Mouse (Mus musculus) Patski (cell line): ENCODE measurements at regions not wholly inside any gene's neighbourhood (a gene's known extent, or its start where the extent isn't known, plus 50 kb on each side); places are given as distances from the start of the nearest gene placed in this dataset.
"Not testable (repeated sequence)": the region's sequence is repeated elsewhere in the genome, so short reads cannot be mapped to it uniquely, and the experiment has no call there.

Experiments
- ATAC-seq: fragments of 100-300 bp; one replicate; pipeline ENCODE4 v1.8.0; 2021
- CTCF ChIA-PET: fragments of 350-600 bp; sonication (Branson Sonifier 250); formaldehyde crosslinking; loops from one replicate; lab custom pipeline; 2022; ENCODE audit warnings: inconsistent platforms; lab: Charles Lee
- POLR2A ChIA-PET: fragments of 350-600 bp; sonication (Branson Sonifier 250); formaldehyde crosslinking; loops from one replicate; lab custom pipeline; 2022; ENCODE audit warnings: antibody characterized with exemption, inconsistent platforms; lab: Charles Lee
- DNase-seq: peaks from one replicate; pipeline ENCODE4 v3.0.0-alpha.2; 2011; ENCODE audit warnings: low read depth, low spot score
- H3K27me3 ChIP-seq: fragments of 371-371 bp; one replicate; pipeline ENCODE4 v1.5.1; 2021
- CTCF ChIP-seq: fragments of 100-300 bp; IDR thresholded peaks from one replicate; pipeline ENCODE4 v1.5.1; 2021
- in situ Hi-C: fragments of 300-500 bp; cut with MboI; formaldehyde crosslinking; loops from 3 replicates; pipeline ENCODE4 v1.11.1; 2018; ENCODE audit warnings: low pct_unique_long_range_greater_than_20kb, mixed read lengths

DNA sequence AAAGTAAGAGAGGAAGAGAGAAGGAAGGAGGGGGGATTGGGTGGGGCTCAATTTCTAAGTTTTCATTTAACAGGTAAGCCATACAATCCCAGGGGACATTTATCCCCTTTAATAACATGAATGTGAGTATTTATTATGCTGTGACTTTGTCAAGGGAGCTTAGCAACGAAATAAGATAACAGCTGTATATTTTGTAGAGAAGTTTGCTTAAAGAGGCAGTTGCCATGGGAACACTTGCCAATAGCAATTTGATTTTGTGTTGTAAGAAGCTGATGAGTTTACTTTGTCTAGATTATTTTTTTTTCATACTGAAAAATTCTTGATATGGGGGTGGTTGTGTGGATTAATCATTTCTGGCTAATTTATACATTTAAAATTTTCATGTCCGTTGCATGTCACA, 450.9 kb upstream of the Akr1e1 start:
- ChIA-PET CTCF (no interaction called here), POLR2A (no interaction called here)
- in situ Hi-C loops, result no loop called here
- ATAC-seq (no peak), DNase-seq (no peak)
- no peaks in the 10 kb centered on the region for H3K27me3 ChIP-seq
- TF ChIP-seq CTCF, result no peak

DNA sequence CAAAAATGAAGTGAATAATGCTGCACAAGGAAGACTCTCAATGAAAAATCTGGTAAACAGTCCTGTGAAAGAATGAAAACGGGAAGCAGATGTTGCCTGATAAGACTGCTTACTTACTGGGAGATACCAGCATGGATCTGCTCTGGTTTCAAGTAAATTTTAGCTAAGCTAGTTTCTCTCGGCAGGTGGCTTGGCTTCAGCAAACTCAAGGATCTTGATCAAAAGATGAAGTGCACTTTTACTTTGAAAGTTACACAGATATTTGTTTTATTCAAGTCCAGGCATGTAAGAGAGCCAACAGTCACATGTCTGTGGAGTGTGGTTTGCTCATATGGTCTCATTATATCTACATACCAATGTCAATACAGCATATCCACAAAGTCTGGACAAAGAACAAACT, 451.5 kb upstream of the Akr1e1 start:
- ATAC-seq (no peak), DNase-seq (no peak)
- POLR2A ChIA-PET, result interaction anchor here (0.7 kb wide), 1 partner anchor 11 kb away, joined by 4 read pairs; no protein-coding TSS in a partner anchor

DNA sequence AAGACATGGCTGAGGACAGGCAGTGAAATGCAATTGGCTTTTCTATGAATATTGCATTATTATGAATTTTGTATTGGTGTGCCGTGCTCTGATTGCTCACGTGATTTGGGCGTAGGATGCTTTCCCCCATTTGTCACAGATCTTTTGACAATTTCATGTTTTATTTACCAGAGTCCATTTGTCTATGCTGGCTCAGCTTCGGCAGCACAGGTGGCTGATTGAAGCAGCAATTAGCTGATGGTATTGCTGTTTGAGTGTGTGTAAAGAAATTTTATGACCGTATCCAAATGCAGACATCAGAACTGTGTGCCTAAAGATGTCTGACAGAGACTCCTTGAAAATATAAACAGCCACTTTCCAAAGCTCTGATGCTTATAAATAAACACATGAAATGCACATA, 498.5 kb upstream of the Akr1e1 start:
- DNase-seq, result no peak
- TF ChIP-seq CTCF, result no peak
- no peaks in the 10 kb centered on the region for H3K27me3 ChIP-seq
- ATAC-seq, result no peak
- POLR2A ChIA-PET, result no interaction called here
- in situ Hi-C loops, result no loop called here
- CTCF ChIA-PET, result no interaction called here

More for the DNA sequence above, 451.5 kb upstream of the Akr1e1 start:
- TF ChIP-seq CTCF, result no peak
- in situ Hi-C loops, result no loop called here
- H3K27me3 ChIP-seq, result no peaks in the 10 kb centered on the region
- CTCF ChIA-PET, result no interaction called here

DNA sequence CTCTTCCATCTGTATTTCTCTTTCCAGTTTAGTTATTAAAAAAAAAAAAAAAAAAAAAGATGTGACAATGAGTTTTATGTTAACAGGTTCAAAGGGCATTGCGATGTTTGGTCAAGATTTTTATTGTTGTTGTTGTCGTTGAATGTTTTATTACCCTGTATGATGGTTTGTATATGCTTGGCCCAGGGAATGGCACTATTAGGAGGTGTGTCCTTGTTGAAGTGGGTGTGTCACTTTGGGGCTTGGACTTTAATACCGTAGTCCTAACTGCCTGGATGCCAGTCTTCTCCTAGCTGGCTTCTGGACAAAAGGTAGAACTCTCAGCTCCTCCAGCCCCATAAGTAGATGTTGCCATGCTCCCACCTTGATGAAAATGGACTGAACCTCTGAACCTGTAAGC, 545.9 kb upstream of the Akr1e1 start:
- ATAC-seq, result no peak
- TF ChIP-seq CTCF, result no peak

DNA sequence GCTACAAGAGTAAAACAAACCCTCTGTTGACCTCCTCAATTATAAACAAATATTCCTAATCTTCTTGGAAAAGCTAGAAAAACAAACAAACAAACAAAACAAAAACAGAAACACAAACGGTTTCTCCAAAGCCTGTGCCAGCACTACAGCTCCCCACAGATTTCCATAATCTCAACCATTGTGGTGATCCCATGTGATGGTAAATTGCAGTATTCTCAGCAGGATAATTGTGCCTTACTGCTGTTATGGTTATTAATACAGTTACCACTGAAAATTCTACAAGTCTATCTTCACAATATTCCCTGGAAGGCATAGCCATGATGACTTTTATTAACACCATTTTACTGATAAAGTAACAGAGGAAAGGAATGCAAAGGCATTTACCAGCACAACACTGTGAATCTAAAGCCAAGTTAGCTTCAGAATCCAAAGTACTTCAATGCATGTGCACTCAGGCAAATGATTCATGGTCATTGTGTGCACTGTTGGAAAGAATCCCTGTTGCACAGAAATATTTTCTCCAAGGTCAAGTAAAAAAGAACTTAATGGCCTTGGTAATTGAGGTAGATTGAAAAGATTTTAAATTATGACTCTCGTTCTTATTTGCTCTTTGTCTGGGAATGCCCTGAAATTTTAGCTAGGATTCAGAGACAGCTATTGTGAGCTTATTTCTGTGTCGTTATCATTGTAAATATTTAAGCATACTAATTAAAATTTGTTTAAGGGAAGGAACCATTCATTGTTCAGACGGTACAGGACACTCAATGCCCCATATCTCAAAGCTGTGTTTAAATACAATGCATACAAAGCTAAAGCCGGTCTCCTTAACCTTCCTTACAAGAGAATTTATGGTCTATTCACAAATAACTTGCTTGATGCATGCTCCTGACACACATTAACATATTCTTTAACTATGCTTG, 551.1 kb upstream of the Akr1e1 start:
- no peaks in the 10 kb centered on the region for H3K27me3 ChIP-seq
- in situ Hi-C loops, result no loop called here
- POLR2A ChIA-PET, result no interaction called here
- no peak for TF ChIP-seq CTCF
- ATAC-seq, result no peak
- CTCF ChIA-PET, result no interaction called here
- DNase-seq, result peak; percentile 10

More for the DNA sequence above, 545.9 kb upstream of the Akr1e1 start:
- DNase-seq, result no peak
- ChIA-PET CTCF (no interaction called here), POLR2A (no interaction called here)
- no peaks in the 10 kb centered on the region for H3K27me3 ChIP-seq
- in situ Hi-C loops, result no loop called here

DNA sequence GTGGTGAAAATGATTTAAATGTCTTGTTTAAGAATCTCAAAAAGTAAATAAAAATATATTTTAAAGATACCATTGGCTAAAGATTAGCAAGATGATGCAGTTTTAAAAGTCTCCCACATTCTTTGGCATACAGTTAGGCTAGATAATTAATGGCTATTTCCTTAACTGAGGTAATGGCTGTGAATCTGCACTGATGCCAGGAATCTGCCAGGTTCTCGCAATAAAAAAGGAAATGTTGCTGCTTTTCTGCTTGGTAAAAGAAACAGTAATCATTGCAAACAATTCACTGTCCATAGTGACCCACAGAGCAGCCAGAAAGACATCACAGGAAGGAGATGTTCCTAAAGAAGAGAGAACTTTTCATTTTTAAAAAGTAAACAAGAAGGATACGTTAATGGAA, 557.7 kb upstream of the Akr1e1 start:
- ATAC-seq, result no peak
- in situ Hi-C loops, result no loop called here
- POLR2A ChIA-PET, result no interaction called here
- no peak for TF ChIP-seq CTCF
- CTCF ChIA-PET, result interaction anchor here (0.8 to 1.1 kb wide), 2 partner anchors 18 to 37 kb away, joined by 4 read pairs; no protein-coding TSS in a partner anchor
- DNase-seq, result peak; percentile 10
- H3K27me3 ChIP-seq, result no peaks in the 10 kb centered on the region

DNA sequence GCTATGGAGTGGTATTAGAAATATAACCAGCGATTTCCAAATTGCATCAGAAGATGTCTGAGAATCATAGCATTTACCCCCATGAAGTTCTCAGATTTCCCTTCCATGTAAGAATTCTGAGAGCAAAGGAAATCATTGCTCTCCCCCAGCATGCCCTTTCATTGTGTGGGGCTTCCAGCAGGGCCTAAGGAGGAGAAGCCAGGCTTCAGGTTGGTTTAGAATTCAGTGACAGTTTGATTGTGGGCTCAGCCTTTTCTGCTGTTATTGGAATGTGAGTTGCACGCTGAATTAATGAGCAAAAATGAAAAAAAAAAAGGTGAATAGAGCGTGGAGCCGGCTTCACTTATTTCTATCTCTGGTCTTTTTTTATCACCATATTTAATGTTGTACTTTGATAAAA, 570.0 kb upstream of the Akr1e1 start:
- ChIA-PET CTCF (no interaction called here), POLR2A (no interaction called here)
- in situ Hi-C loops, result no loop called here
- no peak for TF ChIP-seq CTCF
- DNase-seq, result no peak
- ATAC-seq, result no peak
- H3K27me3 ChIP-seq, result no peaks in the 10 kb centered on the region

DNA sequence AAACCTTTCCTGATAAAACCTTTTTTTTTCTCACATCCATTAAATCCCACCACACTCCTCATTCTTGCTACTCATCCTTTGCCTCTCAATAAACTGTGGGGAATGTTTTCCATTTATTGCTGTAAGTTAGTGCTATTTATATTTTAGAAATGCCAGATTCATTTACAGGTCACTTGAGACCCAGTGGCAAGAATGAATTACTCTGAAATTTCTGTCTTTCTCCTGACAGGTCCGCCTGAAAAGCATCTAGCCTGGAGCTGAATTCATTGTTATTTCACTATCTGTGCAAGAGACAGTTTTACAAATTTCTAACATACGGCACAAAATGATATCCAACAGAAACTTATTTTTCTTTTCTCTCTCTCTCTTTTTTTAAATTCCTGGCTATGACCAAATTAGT, 570.6 kb upstream of the Akr1e1 start:
- in situ Hi-C loops, result no loop called here
- no peak for DNase-seq
- TF ChIP-seq CTCF, result no peak
- CTCF ChIA-PET, result no interaction called here
- no peaks in the 10 kb centered on the region for H3K27me3 ChIP-seq
- POLR2A ChIA-PET, result no interaction called here
- ATAC-seq, result no peak

DNA sequence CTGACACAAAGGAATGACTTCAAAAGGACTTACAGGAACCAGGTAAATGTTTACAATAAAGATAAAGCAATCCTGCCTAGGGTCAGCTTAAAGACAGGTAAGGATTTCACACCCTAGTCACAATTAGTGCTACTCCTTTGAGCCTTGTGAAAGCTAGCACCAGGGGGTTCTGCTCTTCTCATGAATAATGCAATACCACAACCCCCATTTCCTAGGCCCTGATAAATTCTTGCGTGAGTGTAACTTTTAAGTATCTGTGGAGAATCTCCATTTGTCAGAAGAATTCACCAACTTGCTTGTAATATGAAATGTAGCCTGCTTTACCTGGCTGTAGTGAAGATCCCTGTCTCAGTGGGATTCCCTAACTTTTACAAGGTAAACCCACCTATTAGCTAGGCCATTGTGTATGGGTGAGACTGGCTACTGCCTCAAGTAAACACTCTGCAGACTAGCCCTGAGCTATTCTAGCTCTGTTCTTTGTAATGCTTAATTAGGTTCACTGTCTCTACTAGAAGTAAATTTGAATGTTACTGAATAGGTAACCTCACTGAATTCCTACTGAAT, 576.3 kb upstream of the Akr1e1 start:
- POLR2A ChIA-PET, ATAC-seq, DNase-seq, H3K27me3 ChIP-seq, in situ Hi-C loops: not testable (repeated sequence)
- CTCF ChIA-PET, result interaction anchor here (1.0 kb wide), 1 partner anchor 18 kb away, joined by 4 read pairs; no protein-coding TSS in a partner anchor

DNA sequence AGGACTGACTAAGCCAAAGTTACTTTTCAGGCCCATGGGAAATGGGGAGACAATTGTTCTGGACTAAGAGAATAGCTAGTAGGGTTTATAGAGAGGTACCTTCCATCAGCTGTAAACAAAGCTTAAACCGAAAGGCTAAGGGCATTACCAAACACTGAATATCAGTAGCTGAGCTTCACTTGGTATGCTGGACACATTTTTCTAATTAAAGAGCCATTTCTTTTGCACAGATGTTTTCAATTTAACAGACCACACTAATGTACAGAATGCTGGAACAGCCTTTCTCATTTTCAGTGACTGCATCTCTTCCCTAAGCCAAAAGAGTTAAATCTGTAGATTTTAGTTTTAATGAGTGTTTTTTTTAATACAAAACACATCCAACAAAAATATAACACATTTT, 593.8 kb upstream of the Akr1e1 start:
- CTCF ChIA-PET, result no interaction called here
- H3K27me3 ChIP-seq, result no peaks in the 10 kb centered on the region
- POLR2A ChIA-PET, result no interaction called here
- no peak for DNase-seq
- in situ Hi-C loops, result no loop called here
- no peak for ATAC-seq
- no peak for TF ChIP-seq CTCF

DNA sequence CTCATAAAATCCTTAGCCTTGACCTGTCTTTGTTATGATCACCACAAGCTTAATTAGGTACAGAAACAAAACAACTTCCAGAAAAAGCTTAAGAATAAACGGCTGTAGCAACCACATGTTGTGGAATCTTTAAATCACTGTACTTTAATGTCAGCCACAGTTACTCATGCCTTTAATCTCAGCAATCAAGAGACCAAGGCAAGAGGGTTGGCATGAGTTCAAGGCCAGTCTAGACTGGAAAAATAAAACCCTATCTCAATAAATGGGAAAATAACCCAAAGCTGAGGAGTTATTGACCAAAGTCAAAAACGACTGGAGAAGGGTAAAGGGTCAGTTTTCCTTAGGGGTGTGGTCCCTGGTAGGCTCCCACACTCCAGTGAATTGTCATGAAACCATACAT, 595.2 kb upstream of the Akr1e1 start:
- ChIA-PET CTCF (interaction anchor here (0.8 kb wide), 1 partner anchor 37 kb away, joined by 4 read pairs; no protein-coding TSS in a partner anchor), POLR2A (no interaction called here)
- peak; percentile 38 for DNase-seq
- TF ChIP-seq CTCF, result no peak
- ATAC-seq, result no peak
- in situ Hi-C loops, result no loop called here
- H3K27me3 ChIP-seq, result no peaks in the 10 kb centered on the region
